Mouse (Mus musculus) testis, adult 2 months (tissue): ENCODE measurements around the gene Ftsj3.

Source experiments
- CTCF ChIP-seq: fragments of 200-500 bp; IDR thresholded peaks from 2 replicates; pipeline ENCODE4 v1.5.1; 2012; ENCODE audit warnings: low read depth, mild to moderate bottlenecking, inconsistent platforms, low read length, moderate library complexity; ENCODE audit not compliant: control insufficient read depth, insufficient read depth, insufficient replicate concordance
- POLR2A ChIP-seq: fragments of 200-500 bp; IDR thresholded peaks from 2 replicates; pipeline ENCODE4 v1.6.1; 2012; ENCODE audit warnings: low read depth, mild to moderate bottlenecking, inconsistent platforms, low read length, moderate library complexity; ENCODE audit not compliant: control insufficient read depth

DNA sequence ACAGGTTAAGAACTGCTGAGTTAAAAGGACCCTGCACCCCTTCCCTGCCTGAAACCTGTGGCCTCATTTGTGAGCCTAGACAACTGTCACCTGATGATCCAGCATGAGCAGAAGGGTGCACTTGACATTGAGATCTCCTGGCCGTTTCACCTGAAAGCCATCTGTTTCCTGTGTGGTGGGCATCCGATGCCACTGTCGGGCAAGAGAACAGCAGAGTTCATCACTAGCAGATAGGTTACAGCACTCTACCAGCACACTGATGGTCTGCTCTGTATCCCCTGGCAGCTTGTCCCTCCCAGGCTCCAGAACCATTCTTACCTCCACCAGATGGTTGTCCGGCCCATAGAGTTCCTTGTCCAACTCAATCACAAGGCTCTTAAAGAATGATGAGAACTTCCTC, 9.7 kb upstream of the Ftsj3 start:
- TF ChIP-seq POLR2A (no peak), CTCF (no peak)
